ENCODE assay signal across 33 mouse cellular contexts in genomic region chr6:86606289-86606688, GRCm38 (mm10). TPM values are rescaled to one million over a fixed set of nuclear protein-coding genes. Genes with fewer than 3 reads are reported as not detected.
DNase-seq lines count a peak whose midpoint lies in the region; ATAC-seq and TF ChIP-seq lines count a peak whose summit lies in the region.
"Had no signal": no experiment of that assay in that cellular context is flagged by ENCODE, and none has a peak within 500 bp of the region (broad histone marks: within the 10 kb centered on the region; RNA-seq: fewer than 3 reads in every experiment).

No protein-coding gene starts in this region.

- H3K4me2 ChIP-seq in liver, embryonic 14.5 days (ENCODE audit: low read depth), result no peak overlapping the region
- H3K4me2 ChIP-seq: forebrain, embryonic 15.5 days; heart, embryonic 13.5 days; hindbrain, embryonic 14.5 days; limb, embryonic 12.5 days; midbrain, embryonic 11.5 days; neural tube, embryonic 13.5 days; stomach, embryonic 15.5 days had no signal

- ATAC-seq in liver, embryonic 14.5 days (ENCODE audit: insufficient read depth), result peak; percentile 34; the same call in 1 of the 2 replicates
- ATAC-seq: CD4-positive, CD25-positive, alpha-beta regulatory T cell, adult 4 months; forebrain, embryonic 15.5 days; inflammation-experienced regulatory T-cells, adult 6 months had no signal

- DNase-seq in thymus, adult 2 months, result no peak
- no peak for DNase-seq in thymus, postnatal 14 days
- DNase-seq in liver, embryonic 14.5 days (ENCODE audit: low read depth in 3 of 3, low spot score in 3 of 3), result no peak
- no peak for DNase-seq in heart, adult 18-20 months
- DNase-seq in right cerebral cortex, adult 2 months (ENCODE audit: low spot score in 2 of 2), result no peak
- DNase-seq in cerebellum, adult 9-10 months, result no peak
- DNase-seq: adrenal gland, adult 2 months; adrenal gland, postnatal 36 days; cerebellum, adult 2 months; cerebellum, postnatal 25 days; gastrocnemius, postnatal 36 days; heart, adult 2 months; heart, postnatal 10 days; kidney, adult 11 months; kidney, postnatal 14 days; lung, adult 18-20 months; right cerebral cortex, postnatal 14 days; thymus, adult 18-20 months; thymus, postnatal 4 days had no signal

- H3K36me3 ChIP-seq in thymus, adult 2 months (ENCODE audit: control insufficient read depth, insufficient read depth, low read length), result no peaks in the 10 kb centered on the region
- no peaks in the 10 kb centered on the region for H3K36me3 ChIP-seq in liver, embryonic 14.5 days (replicated peaks; ENCODE audit: control insufficient read depth, insufficient read depth, low read depth)
- H3K36me3 ChIP-seq in small intestine, adult 2 months (ENCODE audit: control insufficient read depth, insufficient read depth, low read length), result no peaks in the 10 kb centered on the region
- H3K36me3 ChIP-seq: forebrain, embryonic 10.5 days; forebrain, embryonic 15.5 days; heart, embryonic 13.5 days; limb, embryonic 12.5 days; neural tube, embryonic 13.5 days; stomach, embryonic 15.5 days had no signal

- H3K27me3 ChIP-seq in thymus, adult 2 months (ENCODE audit: control insufficient read depth, insufficient read depth, low read length), result no peaks in the 10 kb centered on the region
- no peaks in the 10 kb centered on the region for H3K27me3 ChIP-seq in liver, embryonic 14.5 days (ENCODE audit: control insufficient read depth, insufficient read depth, low read length)
- H3K27me3 ChIP-seq in small intestine, adult 2 months (ENCODE audit: control insufficient read depth, insufficient read depth, low read length), result no peaks in the 10 kb centered on the region
- H3K27me3 ChIP-seq: forebrain, embryonic 15.5 days; heart, embryonic 13.5 days; limb, embryonic 12.5 days; neural tube, embryonic 13.5 days; stomach, embryonic 15.5 days had no signal

- no peak overlapping the region for H3K27ac ChIP-seq in thymus, adult 2 months (ENCODE audit: control insufficient read depth, insufficient read depth, low read length)
- H3K27ac ChIP-seq in liver, embryonic 14.5 days, result no peak overlapping the region
- peak overlapping the region; percentile 88 for H3K27ac ChIP-seq in small intestine, adult 2 months (ENCODE audit: insufficient read depth, low read depth, low read length)
- H3K27ac ChIP-seq: forebrain, embryonic 10.5 days; forebrain, embryonic 15.5 days; heart, adult 2 months; heart, embryonic 13.5 days; hindbrain, embryonic 14.5 days; limb, embryonic 12.5 days; macrophage; neural tube, embryonic 13.5 days had no signal

- WGBS in thymus, adult 2 months, result 92% methylated on average over 4 of the region's 4 CpGs
- 48% methylated on average over 4 of the region's 4 CpGs for WGBS in liver, embryonic 14.5 days (ENCODE audit: insufficient replicate concordance)
- 81% methylated on average over 4 of the region's 4 CpGs for WGBS in small intestine, adult 2 months

- no peak for TF ChIP-seq CTCF in thymus, adult 2 months (IDR thresholded peaks at IDR 0.05; ENCODE audit: borderline replicate concordance, control insufficient read depth, extremely low read depth, insufficient read depth, low read length, poor library complexity)
- TF ChIP-seq CTCF in liver, embryonic 14.5 days (IDR thresholded peaks at IDR 0.05; ENCODE audit: low read depth), result no peak
- no peak for TF ChIP-seq CTCF in small intestine, adult 2 months (IDR thresholded peaks at IDR 0.05; ENCODE audit: extremely low read depth, insufficient read length, insufficient replicate concordance, low read depth, low read length)

- no peak overlapping the region for H3K4me3 ChIP-seq in thymus, adult 2 months (ENCODE audit: control insufficient read depth, insufficient read depth, low read length)
- H3K4me3 ChIP-seq in liver, embryonic 14.5 days (ENCODE audit: insufficient read depth in 1 of 2, low read depth in 2 of 2, low read length in 2 of 2), result no peak overlapping the region
- no peak overlapping the region for H3K4me3 ChIP-seq in small intestine, adult 2 months (ENCODE audit: low read depth, low read length)
- H3K4me3 ChIP-seq: forebrain, embryonic 10.5 days; forebrain, embryonic 15.5 days; heart, adult 2 months; heart, embryonic 13.5 days; limb, embryonic 12.5 days; myocyte; neural tube, embryonic 13.5 days; stomach, embryonic 15.5 days had no signal

- H3K4me1 ChIP-seq in thymus, adult 2 months (replicated peaks; ENCODE audit: control insufficient read depth, insufficient read depth, low read length), result peaks cover 35% of the 10 kb centered on the region
- peaks cover 0 to 5% of the 10 kb centered on the region in 2 experiments; a peak in 1 of 4 replicates for H3K4me1 ChIP-seq in liver, embryonic 14.5 days (replicated peaks; ENCODE audit: control insufficient read depth in 2 of 2, insufficient read depth in 2 of 2, low read length in 1 of 2)
- H3K4me1 ChIP-seq in small intestine, adult 2 months (ENCODE audit: control insufficient read depth, insufficient read depth, insufficient read length, low read length), result peaks cover 53% of the 10 kb centered on the region
- H3K4me1 ChIP-seq: forebrain, embryonic 10.5 days; forebrain, embryonic 15.5 days; neural tube, embryonic 13.5 days; stomach, embryonic 15.5 days had no signal

- H3K9me3 ChIP-seq in liver, embryonic 14.5 days (ENCODE audit: control insufficient read depth, low read length), result no peaks in the 10 kb centered on the region
- H3K9me3 ChIP-seq: forebrain, embryonic 10.5 days; forebrain, embryonic 15.5 days; heart, embryonic 13.5 days; limb, embryonic 12.5 days; neural tube, embryonic 13.5 days; stomach, embryonic 15.5 days had no signal

- TF ChIP-seq POLR2A in thymus, adult 2 months (IDR thresholded peaks at IDR 0.05; ENCODE audit: control insufficient read depth, extremely low read depth, insufficient read depth, low read length, poor library complexity), result 0 out of 2 replicates have a peak, but pooled peaks have one; percentile 13
- no peak for TF ChIP-seq POLR2A in small intestine, adult 2 months (IDR thresholded peaks at IDR 0.05; ENCODE audit: low read depth, low read length)

- no peak for TF ChIP-seq EP300 in liver, embryonic 14.5 days (IDR thresholded peaks at IDR 0.05; ENCODE audit: low read depth)

- H3K9ac ChIP-seq in liver, embryonic 14.5 days (replicated peaks), result no peak overlapping the region
- H3K9ac ChIP-seq: forebrain, embryonic 15.5 days; heart, embryonic 13.5 days; hindbrain, embryonic 14.5 days; limb, embryonic 12.5 days; neural tube, embryonic 13.5 days; stomach, embryonic 15.5 days had no signal

RNA-seq across cellular contexts. Expression of gene Asprv1, which starts 21.7 kb away (rescaled TPM):
- 7.6 and 10.1 TPM in 2 replicates for polyA plus RNA-seq in thymus, adult 2 months (2012; rRNA removed)
- 0.26 and 0.33 TPM in 2 replicates for polyA plus RNA-seq in liver, embryonic 14.5 days (2012; rRNA removed)
- 0.23 and 0.28 TPM in 2 replicates for polyA plus RNA-seq in liver, embryonic 14.5 days (2014; fragmentation: Nextera tagmentation; extraction: Ambion mirVana)
- polyA plus RNA-seq in small intestine, adult 2 months (2012; rRNA removed), result 0.20 and 0.23 TPM in 2 replicates
- total RNA-seq in heart, adult 18-20 months (2021), result not detected
- total RNA-seq: adrenal gland, adult 2 months; gastrocnemius, adult 18-20 months; gastrocnemius, postnatal 36 days had no signal
